Mouse (Mus musculus) lung, postnatal 0 days (tissue): ENCODE measurements at regions not wholly inside any gene's neighbourhood (a gene's known extent, or its start where the extent isn't known, plus 50 kb on each side); places are given as distances from the start of the nearest gene placed in this dataset.

Source experiments
- CTCF ChIP-seq: IDR thresholded peaks from 2 replicates; pipeline ENCODE4 v1.5.1; 2016; ENCODE audit warnings: antibody characterized with exemption, mild to moderate bottlenecking
- EP300 ChIP-seq: IDR thresholded peaks from 2 replicates; pipeline ENCODE4 v1.6.1; 2016; ENCODE audit warnings: antibody characterized with exemption, mild to moderate bottlenecking, control low read depth

DNA sequence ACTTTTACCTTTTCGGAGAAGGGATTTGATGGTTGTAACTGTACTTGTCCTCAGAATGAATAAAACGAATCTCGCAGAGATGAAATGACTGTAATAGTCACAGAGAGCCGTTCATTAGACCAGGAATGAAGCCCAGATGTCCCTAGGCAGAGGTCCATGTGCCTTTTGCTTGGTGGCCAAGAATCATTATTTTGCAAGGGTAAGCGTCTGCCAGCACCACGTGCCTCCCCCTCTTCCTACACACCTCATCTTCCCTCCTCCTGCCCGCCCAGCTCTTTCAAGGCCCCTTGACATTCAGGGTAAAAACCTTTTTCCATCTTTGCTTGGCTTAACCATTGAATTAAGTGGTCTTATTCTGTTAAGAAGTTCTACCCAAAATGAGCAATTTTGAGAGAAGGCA lies 161.1 kb upstream of the Rad23b start:
- no peak for TF ChIP-seq EP300
- TF ChIP-seq CTCF, result no peak
